Mouse (Mus musculus) megakaryocyte-erythroid progenitor cell, adult 5 weeks (primary cell): ENCODE measurements around the gene Irf6. TPM values are rescaled to one million over a fixed set of nuclear protein-coding genes. Genes with fewer than 3 reads are reported as not detected.

Experiments used
- polyA plus RNA-seq: library from polyadenylated mRNA; stranded (reverse); fragments of >175 nt; gene quantifications from 2 replicates; pipeline ENCODE4 v1.2.3, GENCODE M21; 2012

Irf6 gene
- polyA plus RNA-seq, result 0.11 and 0.22 TPM in 2 replicates

GRCm38 (mm10) chr1:193152872-193153271 is at the start of gene Irf6:
Gene Irf6, plus strand, starts transcription at chr1:193153111.

GRCm38 (mm10) chr1:193129786-193130455 is 23.0 kb upstream of the Irf6 start, which contains the start of gene Diexf:
Gene Diexf, minus strand, starts transcription at chr1:193130272.

GRCm38 (mm10) chr1:193167746-193168145 is 14.8 kb downstream of the Irf6 start, which contains the start of gene A130010J15Rik:
Gene A130010J15Rik, plus strand, starts transcription at chr1:193168046.

GRCm38 (mm10) chr1:193201383-193201778 is 48.5 kb downstream of the Irf6 start, which contains the start of gene Traf3ip3:
Gene Traf3ip3, minus strand, starts transcription at chr1:193201703.

GRCm38 (mm10) chr1:193207503-193207902 is 54.6 kb downstream of the Irf6 start, which contains the start of gene Lamb3:
Gene Lamb3, plus strand, starts transcription at chr1:193207699.

Other genes starting within 250 kb of the Irf6 start
- not detected in 2 replicates for gene Syt14, start 117.3 kb upstream of the Irf6 start, polyA plus RNA-seq
- 2.6 and 2.9 TPM in 2 replicates for gene Diexf, start 22.8 kb upstream of the Irf6 start, polyA plus RNA-seq
- 1.1 and 1.6 TPM in 2 replicates for gene A130010J15Rik, start 14.9 kb downstream of the Irf6 start, polyA plus RNA-seq
- gene Traf3ip3, start 48.6 kb downstream of the Irf6 start, polyA plus RNA-seq, result 50.3 and 54.9 TPM in 2 replicates
- 0.44 and 0.65 TPM in 2 replicates for gene Lamb3, start 54.6 kb downstream of the Irf6 start, polyA plus RNA-seq
- gene Hsd11b1, start 111.0 kb downstream of the Irf6 start, polyA plus RNA-seq, result 1.3 and 2.7 TPM in 2 replicates
- 10.6 and 17.7 TPM in 2 replicates for gene G0s2, start 120.1 kb downstream of the Irf6 start, polyA plus RNA-seq
- 0.06 and 0.16 TPM in 2 replicates for gene Camk1g, start 217.2 kb downstream of the Irf6 start, polyA plus RNA-seq